Mouse (Mus musculus): Measurements from ENCODE around the gene Nxpe2. TPM values are rescaled to one million over a fixed set of nuclear protein-coding genes. Genes with fewer than 3 reads are reported as not detected.
"Not testable (repeated sequence)": the region's sequence is repeated elsewhere in the genome, so short reads cannot be mapped to it uniquely, and the experiment has no call there.

The Nxpe2 gene
- polyA plus RNA-seq, 1 experiment from 2014 or later, result 0.44 TPM

DNA sequence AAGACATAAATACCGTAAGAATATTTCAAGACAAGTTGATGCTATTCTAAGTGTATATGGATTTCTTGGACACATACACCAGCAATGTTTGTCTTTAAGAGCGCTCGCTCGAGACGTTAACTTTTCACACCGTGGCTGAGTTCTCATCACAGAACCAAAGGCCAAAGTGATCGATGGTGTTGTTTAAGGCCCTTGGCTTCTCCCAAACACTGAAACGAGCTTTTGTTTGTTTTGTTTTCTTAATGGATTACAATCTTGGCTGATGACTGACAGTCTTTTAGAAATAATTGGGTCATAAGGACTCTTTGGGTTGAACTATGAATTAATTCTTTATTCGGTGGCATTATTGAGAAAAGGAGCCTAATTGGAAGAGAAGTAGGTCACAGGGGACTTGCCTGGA lies 7.8 kb downstream of the Nxpe2 start:
- H3K4me3 ChIP-seq, result no peak overlapping the region
- H3K4me2 ChIP-seq, result no peak overlapping the region
- no peak for ATAC-seq
- no peak overlapping the region for H3K27ac ChIP-seq
- no peaks in the 10 kb centered on the region for H3K27me3 ChIP-seq
- no peaks in the 10 kb centered on the region for H3K36me3 ChIP-seq (ENCODE audit: poor library complexity, severe bottlenecking)
- H3K4me1 ChIP-seq, result no peaks in the 10 kb centered on the region
- 60% methylated on average over 9 of the region's 9 CpGs for WGBS
- H3K9ac ChIP-seq, result no peak overlapping the region
- H3K9me3 ChIP-seq (replicated peaks), result no peaks in the 10 kb centered on the region

DNA sequence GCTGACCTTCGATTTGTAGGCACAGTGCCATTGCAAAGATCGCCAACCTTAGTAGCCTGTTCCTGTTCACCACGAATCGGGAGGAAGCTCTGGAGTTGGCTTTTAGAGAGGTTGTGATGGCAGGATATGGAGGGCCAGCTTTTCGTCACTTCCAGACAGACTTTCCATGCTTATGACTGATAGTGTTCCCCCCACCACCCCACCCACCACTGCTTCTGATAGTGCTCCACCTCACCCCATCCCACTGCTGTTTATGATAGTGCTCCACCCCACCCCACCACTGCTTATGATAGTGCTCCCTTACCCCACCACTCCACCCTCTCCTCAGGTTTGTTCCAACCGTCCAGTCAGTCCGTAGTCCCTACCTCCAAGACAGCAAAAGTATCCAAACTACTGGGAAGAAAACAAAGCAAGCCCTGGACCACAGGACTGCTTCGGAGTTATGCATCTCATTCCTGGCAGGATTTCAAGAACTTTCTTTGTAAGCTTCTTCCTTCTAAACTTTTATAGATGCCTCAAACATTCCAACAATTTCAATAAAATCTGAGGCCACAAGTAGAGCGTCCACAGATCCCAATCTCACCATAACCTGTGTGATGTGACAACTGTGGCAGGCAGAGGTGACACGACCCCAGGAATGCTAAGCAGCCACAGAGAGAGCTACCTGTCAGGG lies 12.4 kb downstream of the Nxpe2 start:
- H3K4me1 ChIP-seq, result no peaks in the 10 kb centered on the region; the same call in 1 of the 2 replicates
- no peaks in the 10 kb centered on the region for H3K36me3 ChIP-seq (ENCODE audit: poor library complexity, severe bottlenecking)
- no peak for ATAC-seq
- H3K9me3 ChIP-seq (replicated peaks), result no peaks in the 10 kb centered on the region
- 90% methylated on average over 10 of the region's 10 CpGs for WGBS
- no peak overlapping the region for H3K4me3 ChIP-seq
- no peak overlapping the region for H3K4me2 ChIP-seq
- no peak overlapping the region for H3K9ac ChIP-seq
- H3K27me3 ChIP-seq, result no peaks in the 10 kb centered on the region
- no peak overlapping the region for H3K27ac ChIP-seq

DNA sequence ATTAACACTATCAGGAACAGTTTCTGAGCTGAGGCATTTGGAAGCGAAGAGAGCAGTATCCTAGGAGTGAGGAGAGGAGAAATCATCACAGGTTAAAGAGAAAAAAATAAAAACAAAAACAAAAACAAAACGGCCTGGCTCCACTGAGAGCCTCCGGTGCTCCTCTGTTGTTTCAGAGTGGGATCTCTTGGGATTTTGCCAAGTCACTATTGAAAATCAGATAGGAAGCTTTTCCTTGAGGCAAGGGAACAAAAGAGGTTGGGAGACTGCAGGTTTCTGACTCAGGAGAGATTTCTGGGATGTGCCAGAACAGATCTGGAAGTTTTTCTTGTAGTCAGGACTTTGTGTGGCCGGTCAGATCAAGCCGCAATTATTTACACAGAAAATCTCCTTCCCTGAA lies 13.7 kb downstream of the Nxpe2 start:
- Histone ChIP-seq H3K9me3 (replicated peaks) (no peaks in the 10 kb centered on the region), H3K9ac (no peak overlapping the region), H3K27ac (no peak overlapping the region), H3K4me3 (no peak overlapping the region), H3K4me2 (no peak overlapping the region), H3K27me3 (no peaks in the 10 kb centered on the region), H3K36me3 (ENCODE audit: poor library complexity, severe bottlenecking) (no peaks in the 10 kb centered on the region), H3K4me1 (no peaks in the 10 kb centered on the region; the same call in 1 of the 2 replicates)
- WGBS, result 46% methylated on average over 5 of the region's 5 CpGs
- no peak for ATAC-seq

DNA sequence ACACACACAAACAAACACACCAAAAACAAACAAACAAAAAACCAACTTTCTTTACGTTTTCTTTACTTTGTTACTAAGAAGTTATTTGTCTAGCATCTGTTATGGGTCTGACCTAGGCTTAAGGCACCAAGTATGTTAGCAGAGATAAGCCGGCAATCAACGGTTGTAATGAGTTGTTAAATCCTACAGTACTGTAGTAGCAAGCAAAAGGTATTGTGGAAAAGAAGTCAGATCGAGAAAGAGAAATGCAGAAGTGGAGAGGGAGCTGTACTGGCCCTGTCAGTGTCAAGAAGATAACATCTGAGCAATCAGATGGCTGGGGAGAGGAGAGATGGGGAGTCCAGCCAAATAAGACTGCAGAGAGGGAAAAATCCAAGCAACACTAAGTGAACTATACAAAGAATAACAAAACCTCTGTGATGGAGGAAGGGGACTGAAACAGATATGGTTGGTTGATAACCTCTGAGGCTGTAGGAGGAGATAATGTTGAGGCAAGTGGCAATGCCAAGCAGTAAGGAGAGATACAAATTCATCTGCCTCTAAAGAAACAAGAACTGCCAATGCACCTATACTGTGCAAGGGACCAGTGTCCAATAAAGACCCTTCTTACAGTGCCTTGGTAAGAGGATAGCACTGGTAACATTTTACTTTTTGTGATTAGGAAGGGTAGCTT lies 14.3 kb downstream of the Nxpe2 start:
- ATAC-seq, result no peak

DNA sequence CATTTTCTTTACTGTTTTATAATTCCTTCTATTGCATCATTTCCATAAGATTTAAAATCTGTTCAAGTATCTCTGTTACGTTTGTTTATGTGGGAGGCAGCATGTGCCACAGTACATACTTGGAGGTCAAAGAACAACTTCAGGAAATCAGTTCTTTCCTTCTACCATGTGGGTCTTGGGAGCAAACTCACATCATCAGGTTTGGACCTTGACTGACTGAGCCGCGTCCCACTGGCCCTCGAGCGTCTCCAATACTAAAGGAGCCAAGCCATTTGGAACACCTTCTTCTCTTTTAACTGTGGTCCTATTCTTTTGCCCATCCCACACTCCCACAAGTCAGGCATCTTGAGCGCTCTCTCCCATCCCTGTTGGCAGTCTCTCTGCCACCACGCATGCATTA lies 23.7 kb downstream of the Nxpe2 start:
- no peaks in the 10 kb centered on the region for H3K27me3 ChIP-seq
- H3K4me2 ChIP-seq, result no peak overlapping the region
- H3K4me1 ChIP-seq, result no peaks in the 10 kb centered on the region
- 96% methylated on average over 7 of the region's 7 CpGs for whole genome bisulfite sequencing
- H3K27ac ChIP-seq, result no peak overlapping the region
- no peak for ATAC-seq
- no peak overlapping the region for H3K9ac ChIP-seq
- no peak overlapping the region for H3K4me3 ChIP-seq
- no peaks in the 10 kb centered on the region for H3K9me3 ChIP-seq (replicated peaks)
- no peaks in the 10 kb centered on the region for H3K36me3 ChIP-seq (ENCODE audit: poor library complexity, severe bottlenecking)

More for the DNA sequence above, 14.3 kb downstream of the Nxpe2 start:
- H3K36me3 ChIP-seq (ENCODE audit: poor library complexity, severe bottlenecking), result no peaks in the 10 kb centered on the region
- H3K9me3 ChIP-seq (replicated peaks), result no peaks in the 10 kb centered on the region
- H3K27ac ChIP-seq, result no peak overlapping the region
- no peaks in the 10 kb centered on the region; the same call in 1 of the 2 replicates for H3K4me1 ChIP-seq
- H3K4me3 ChIP-seq, result no peak overlapping the region
- H3K9ac ChIP-seq, result no peak overlapping the region
- H3K4me2 ChIP-seq, result no peak overlapping the region
- no peaks in the 10 kb centered on the region for H3K27me3 ChIP-seq
- WGBS, result 87% methylated on average over 4 of the region's 4 CpGs

DNA sequence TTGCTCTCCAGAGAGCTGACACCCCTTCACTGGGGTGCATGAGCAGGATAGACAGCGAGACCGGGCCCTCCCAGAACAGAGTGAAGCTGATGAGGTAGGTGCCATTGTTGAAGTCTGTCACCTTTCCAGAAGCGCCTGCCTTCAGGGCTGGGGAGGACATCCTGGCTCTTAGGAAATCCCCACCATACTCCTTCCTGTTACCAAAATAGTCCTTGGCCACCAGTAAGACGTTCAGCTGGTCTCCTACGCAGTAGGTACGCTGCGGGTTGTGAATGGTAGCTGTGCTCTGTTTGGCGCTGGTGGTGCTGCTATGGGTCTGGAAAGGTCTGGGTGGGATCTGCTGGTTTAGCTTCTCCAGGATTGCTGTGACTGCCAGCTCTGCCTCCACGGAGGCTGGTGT lies 26.9 kb downstream of the Nxpe2 start:
- Histone ChIP-seq H3K4me3 (no peak overlapping the region), H3K4me2 (no peak overlapping the region), H3K36me3 (ENCODE audit: poor library complexity, severe bottlenecking) (no peaks in the 10 kb centered on the region), H3K27ac (no peak overlapping the region), H3K4me1 (no peaks in the 10 kb centered on the region), H3K9ac (no peak overlapping the region), H3K9me3 (replicated peaks) (no peaks in the 10 kb centered on the region), H3K27me3 (no peaks in the 10 kb centered on the region)
- WGBS, result 96% methylated on average over 9 of the region's 9 CpGs
- no peak for ATAC-seq

DNA sequence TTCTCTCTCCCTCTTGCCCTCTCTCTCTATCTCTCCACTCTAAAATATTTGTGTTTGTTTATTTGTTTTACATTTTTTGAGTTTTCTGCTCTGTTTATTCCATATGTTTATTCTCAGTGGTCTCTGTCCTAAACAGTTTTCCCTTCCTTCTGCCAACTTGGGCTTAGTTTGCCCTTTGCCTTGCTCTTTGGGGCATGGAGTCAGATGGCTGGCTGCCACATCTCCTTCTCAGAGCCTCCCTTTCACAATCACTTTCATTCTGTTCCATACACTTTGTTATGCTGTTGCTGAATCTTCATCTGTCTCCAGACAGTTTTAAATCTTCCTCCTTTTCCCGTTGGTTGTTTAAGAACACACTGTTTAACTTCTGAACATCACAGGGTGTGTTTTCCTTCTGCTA lies 37.4 kb downstream of the Nxpe2 start:
- Histone ChIP-seq H3K27me3 (no peaks in the 10 kb centered on the region), H3K4me3 (no peak overlapping the region), H3K4me1 (peaks cover 5% of the 10 kb centered on the region; the same call in 1 of the 2 replicates), H3K9me3 (replicated peaks) (no peaks in the 10 kb centered on the region), H3K4me2 (no peak overlapping the region), H3K36me3 (ENCODE audit: poor library complexity, severe bottlenecking) (no peaks in the 10 kb centered on the region), H3K27ac (no peak overlapping the region), H3K9ac (no peak overlapping the region)
- whole genome bisulfite sequencing, result 89% methylated on average over 1 of the region's 1 CpGs
- no peak for ATAC-seq

DNA sequence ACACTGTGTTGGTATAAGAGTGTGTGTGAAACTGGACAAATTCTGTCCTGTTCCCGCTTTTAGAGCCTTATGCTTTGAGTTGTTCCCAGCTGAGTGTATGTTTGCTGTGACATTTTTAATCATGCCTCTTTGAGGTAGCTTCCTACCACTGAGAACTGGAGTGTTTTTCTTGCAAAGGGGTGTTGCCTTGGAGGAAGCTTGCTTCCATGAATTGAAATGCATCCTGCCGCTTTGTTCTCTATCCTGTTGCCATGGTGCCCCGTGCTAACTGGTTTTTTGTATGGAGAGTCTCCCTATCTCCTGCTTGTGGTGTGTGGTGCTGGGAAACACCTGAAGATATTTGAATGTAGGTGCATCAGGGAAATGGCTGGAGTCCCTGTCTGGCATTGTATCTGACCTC lies 39.1 kb downstream of the Nxpe2 start:
- no peak overlapping the region for H3K4me3 ChIP-seq
- peaks cover 5% of the 10 kb centered on the region; the same call in 1 of the 2 replicates for H3K4me1 ChIP-seq
- no peak for ATAC-seq
- no peak overlapping the region for H3K9ac ChIP-seq
- no peak overlapping the region for H3K4me2 ChIP-seq
- no peak overlapping the region for H3K27ac ChIP-seq
- H3K36me3 ChIP-seq (ENCODE audit: poor library complexity, severe bottlenecking), result no peaks in the 10 kb centered on the region
- 12% methylated on average over 3 of the region's 3 CpGs for WGBS
- H3K27me3 ChIP-seq, result no peaks in the 10 kb centered on the region
- no peaks in the 10 kb centered on the region for H3K9me3 ChIP-seq (replicated peaks)

DNA sequence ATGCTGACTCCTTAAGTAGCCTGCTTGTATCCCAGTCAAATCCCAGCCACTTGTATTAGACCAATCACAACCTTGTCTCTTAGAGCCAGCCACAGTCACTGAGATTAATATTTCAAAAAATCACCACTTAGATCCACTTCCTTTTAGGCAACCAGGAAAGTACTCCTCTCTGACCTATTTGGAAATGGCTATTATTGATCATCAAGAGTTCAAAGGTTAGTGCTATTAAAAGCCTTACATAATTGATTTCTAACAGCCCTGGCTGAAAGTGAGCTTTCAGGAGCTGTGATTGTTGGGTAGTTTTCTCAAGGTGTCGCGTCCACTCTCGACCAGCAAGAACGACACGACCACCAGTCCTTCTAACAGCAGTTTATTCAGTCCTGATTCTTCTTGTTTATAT lies 42.0 kb downstream of the Nxpe2 start:
- no peak overlapping the region for H3K27ac ChIP-seq
- H3K4me1 ChIP-seq, result peaks cover 5% of the 10 kb centered on the region; the same call in 1 of the 2 replicates
- H3K27me3 ChIP-seq, result no peaks in the 10 kb centered on the region
- H3K9ac ChIP-seq, result no peak overlapping the region
- H3K4me2 ChIP-seq, result no peak overlapping the region
- WGBS, result 90% methylated on average over 5 of the region's 5 CpGs
- no peaks in the 10 kb centered on the region for H3K36me3 ChIP-seq (ENCODE audit: poor library complexity, severe bottlenecking)
- H3K9me3 ChIP-seq (replicated peaks), result no peaks in the 10 kb centered on the region
- no peak for ATAC-seq
- no peak overlapping the region for H3K4me3 ChIP-seq

DNA sequence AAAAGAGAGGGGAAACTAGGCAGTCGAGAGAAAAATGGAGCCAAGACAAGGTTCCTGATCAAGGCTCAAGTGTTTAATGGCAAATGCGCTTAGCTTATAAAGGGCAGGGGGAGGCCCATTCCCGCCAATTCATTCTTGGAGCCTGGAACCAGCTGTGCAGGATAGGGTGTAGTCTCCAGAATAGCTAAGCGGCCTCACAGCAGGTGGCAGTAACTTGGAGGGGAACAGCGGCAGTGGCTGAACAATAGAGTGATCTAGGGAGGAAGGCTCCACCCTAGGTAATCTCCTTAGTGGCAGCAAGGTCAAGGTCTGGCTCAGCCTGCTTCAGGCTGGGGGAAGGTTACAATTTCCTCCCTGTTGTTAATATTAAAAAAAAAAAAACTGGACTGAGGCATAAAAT lies 49.7 kb downstream of the Nxpe2 start:
- H3K4me1 ChIP-seq; H3K27me3 ChIP-seq; H3K4me3 ChIP-seq; H3K4me2 ChIP-seq; H3K36me3 ChIP-seq (ENCODE audit: poor library complexity, severe bottlenecking); H3K9ac ChIP-seq; H3K9me3 ChIP-seq (replicated peaks); ATAC-seq; H3K27ac ChIP-seq: not testable (repeated sequence)
- WGBS, result 10% methylated on average over 5 of the region's 5 CpGs

DNA sequence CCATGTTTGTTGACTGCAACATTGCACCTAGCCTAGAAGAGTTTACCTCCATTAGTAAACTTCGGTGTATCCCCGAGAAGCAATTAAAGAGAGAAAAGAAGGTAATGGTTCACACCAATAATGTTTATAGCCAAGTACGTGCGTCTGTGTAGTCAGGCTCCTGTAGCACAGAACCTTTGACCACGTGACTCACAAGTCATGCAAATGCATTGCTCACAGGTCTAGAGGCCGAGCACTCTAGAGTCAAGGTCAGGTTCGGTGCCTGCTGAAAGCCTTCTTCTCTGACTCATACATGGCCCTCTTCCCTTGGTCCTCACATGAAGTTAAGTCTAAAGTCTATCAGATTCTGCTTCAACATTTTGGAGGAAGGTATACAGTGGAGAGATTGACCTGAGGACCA lies 54.3 kb downstream of the Nxpe2 start:
- WGBS, result 93% methylated on average over 7 of the region's 7 CpGs
- ATAC-seq, result no peak
- Histone ChIP-seq H3K4me2 (no peak overlapping the region), H3K27me3 (no peaks in the 10 kb centered on the region), H3K9ac (no peak overlapping the region), H3K9me3 (replicated peaks) (no peaks in the 10 kb centered on the region), H3K27ac (no peak overlapping the region), H3K4me1 (no peaks in the 10 kb centered on the region), H3K36me3 (ENCODE audit: poor library complexity, severe bottlenecking) (no peaks in the 10 kb centered on the region), H3K4me3 (no peak overlapping the region)

DNA sequence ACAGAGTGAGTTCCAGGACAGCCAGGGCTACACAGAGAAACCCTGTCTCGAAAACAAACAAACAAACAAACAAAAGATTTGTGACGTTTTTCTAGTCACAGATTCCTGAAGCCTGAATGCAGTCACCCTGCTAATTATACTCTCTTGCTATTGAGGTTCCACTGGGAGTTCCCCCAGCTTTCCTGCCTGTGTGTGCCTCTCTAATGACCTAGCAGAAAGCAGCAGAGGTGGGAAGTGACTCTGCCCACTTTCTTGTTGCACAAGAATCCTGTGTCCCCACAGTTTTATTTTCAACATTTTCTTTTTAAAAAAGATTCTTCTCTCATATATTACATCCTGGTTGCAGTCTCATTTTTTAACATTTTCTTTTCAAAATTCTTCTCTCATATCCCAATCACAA lies 58.5 kb downstream of the Nxpe2 start:
- no peaks in the 10 kb centered on the region for H3K4me1 ChIP-seq
- WGBS, result 63% methylated on average over 2 of the region's 2 CpGs

DNA sequence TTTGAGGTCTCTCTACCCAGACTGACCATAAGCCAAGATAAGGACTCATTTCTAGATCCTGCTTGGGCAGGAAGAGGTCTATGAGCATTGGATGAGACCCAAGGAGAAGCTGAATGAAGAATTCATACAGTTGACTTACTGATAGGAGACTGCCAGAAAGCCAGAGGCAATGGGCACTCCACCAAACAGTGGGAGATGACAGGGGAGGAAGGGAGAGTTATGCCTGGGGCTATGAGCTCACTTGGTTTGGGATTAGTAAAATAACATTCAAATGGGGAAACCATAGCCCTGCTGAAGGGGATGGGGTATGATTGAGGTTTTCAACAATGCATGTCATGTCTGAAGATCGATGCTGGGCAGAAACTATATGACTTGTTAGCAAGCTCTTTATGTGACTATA lies 63.0 kb downstream of the Nxpe2 start:
- no peak overlapping the region for H3K4me2 ChIP-seq
- H3K9me3 ChIP-seq (replicated peaks), result no peaks in the 10 kb centered on the region
- WGBS, result 93% methylated on average over 1 of the region's 1 CpGs
- no peaks in the 10 kb centered on the region for H3K27me3 ChIP-seq
- H3K36me3 ChIP-seq (ENCODE audit: poor library complexity, severe bottlenecking), result no peaks in the 10 kb centered on the region
- H3K4me3 ChIP-seq, result no peak overlapping the region
- ATAC-seq, result no peak
- H3K9ac ChIP-seq, result no peak overlapping the region
- no peak overlapping the region for H3K27ac ChIP-seq
- H3K4me1 ChIP-seq, result no peaks in the 10 kb centered on the region

More for the DNA sequence above, 58.5 kb downstream of the Nxpe2 start:
- Histone ChIP-seq H3K36me3 (ENCODE audit: poor library complexity, severe bottlenecking) (no peaks in the 10 kb centered on the region), H3K4me3 (no peak overlapping the region), H3K9me3 (replicated peaks) (no peaks in the 10 kb centered on the region), H3K9ac (no peak overlapping the region), H3K27ac (no peak overlapping the region), H3K27me3 (no peaks in the 10 kb centered on the region), H3K4me2 (no peak overlapping the region)
- ATAC-seq, result no peak
